Mouse (Mus musculus) brain, embryonic 18.5 days (tissue): ENCODE measurements at regions not wholly inside any gene's neighbourhood (a gene's known extent, or its start where the extent isn't known, plus 50 kb on each side); places are given as distances from the start of the nearest gene placed in this dataset.

Experiments used
- DNase-seq: peaks from one replicate; pipeline ENCODE4 v3.0.0-alpha.2; 2012; ENCODE audit warnings: low read depth, low spot score

- no peak for DNase-seq
Observed at GRCm38 (mm10) chr2:133362693-133363443, 189.1 kb upstream of the Bmp2 start.

DNA sequence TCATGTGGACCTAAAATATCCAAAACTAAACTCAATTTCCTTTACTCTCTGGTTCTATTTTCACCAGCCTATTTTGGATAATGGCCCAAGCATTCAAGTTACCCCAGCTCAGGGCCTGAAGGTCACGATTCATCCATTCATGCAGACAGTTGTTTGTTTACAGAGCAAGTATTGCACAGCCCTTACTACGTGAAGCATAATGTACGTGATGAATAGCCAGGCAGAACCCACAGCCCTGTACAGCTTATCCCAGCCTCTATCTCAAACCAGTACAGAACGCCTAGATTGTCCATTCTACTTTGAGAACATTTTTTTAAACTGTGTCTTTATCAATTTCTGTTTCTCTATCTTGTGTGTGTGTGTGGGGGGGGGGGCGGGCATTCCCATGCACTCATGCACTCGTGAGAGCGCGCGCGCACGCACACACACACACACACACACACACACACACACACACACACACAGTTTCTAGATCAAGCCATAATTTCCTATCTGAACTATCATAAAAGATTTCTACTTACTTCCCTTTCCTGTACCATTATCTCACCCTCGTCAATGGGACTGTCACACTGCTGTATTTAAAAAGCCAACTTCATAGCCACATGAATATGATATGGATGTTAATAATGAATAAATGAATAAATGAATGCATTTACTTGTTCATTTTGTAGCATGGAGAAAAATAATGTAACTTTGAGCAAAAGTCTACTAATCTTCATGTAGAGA is 180.3 kb upstream of the Bmp2 start:
- DNase-seq = no peak

GRCm38 (mm10) chr2:133373543-133373942 is 178.4 kb upstream of the Bmp2 start:
- DNase-seq = no peak

GRCm38 (mm10) chr2:133381054-133381453 is 170.9 kb upstream of the Bmp2 start:
- DNase-seq = no peak

DNA sequence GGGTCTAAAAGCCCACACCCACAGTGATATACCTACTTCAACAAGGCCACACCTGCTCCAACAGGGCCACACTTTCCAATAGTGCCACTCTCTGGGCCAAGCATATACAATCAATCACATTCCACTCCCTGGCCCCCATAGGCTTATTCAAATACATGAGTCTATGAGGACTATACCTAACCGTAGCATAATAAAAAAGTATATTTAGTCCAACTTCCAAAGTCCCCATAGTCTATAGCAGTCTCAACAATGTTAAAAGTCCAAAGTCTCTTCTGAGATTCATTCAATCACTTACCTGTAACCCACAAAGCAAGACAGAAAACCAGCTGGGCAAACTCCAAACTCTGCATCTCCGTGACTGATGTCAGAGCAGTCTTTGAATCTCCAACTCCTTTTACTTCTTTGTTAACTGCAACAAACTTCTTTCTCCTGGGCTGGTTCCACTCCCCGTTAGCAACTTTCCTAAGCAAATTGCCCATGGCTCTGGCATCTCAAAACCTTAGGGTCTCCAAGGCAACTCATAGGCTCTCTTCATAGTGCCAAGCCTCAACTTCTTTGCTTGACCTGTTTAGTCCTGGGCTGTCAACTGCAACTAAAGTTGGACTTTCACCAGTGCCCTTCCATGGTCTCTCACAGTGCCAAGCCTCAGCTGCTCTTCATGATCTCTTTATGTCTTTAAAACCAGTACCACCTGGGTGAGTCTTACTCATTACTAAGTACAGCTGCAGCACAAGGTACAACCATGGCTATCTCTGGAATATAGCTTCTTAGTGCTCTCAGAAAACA is 168.6 kb upstream of the Bmp2 start:
- DNase-seq = no peak

GRCm38 (mm10) chr2:133385297-133385696 is 166.7 kb upstream of the Bmp2 start:
- DNase-seq = no peak

- DNase-seq = no peak
Observed at GRCm38 (mm10) chr2:133387349-133387748, 164.6 kb upstream of the Bmp2 start.

- no peak for DNase-seq
Observed at GRCm38 (mm10) chr2:133392298-133392697, 159.7 kb upstream of the Bmp2 start.

DNA sequence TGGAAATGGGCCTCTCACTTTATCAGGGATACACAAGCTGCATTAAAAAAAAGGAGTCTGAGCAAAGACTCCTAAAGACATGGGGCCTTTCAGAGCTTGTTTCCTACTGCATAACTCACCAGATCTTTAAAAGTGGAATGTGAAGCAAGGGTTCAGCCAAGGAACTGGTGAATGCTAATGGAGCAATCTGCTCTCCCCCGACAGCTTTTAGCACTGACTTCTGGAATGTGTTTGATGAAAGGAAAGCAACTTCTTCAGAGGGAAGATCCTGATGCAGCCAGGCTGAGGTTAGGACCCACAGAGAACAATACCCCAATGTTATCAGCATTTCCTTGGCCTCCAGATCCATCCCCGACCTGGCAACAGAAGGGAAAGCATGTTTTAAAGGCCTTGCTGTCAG is 154.4 kb upstream of the Bmp2 start:
- DNase-seq = no peak

DNA sequence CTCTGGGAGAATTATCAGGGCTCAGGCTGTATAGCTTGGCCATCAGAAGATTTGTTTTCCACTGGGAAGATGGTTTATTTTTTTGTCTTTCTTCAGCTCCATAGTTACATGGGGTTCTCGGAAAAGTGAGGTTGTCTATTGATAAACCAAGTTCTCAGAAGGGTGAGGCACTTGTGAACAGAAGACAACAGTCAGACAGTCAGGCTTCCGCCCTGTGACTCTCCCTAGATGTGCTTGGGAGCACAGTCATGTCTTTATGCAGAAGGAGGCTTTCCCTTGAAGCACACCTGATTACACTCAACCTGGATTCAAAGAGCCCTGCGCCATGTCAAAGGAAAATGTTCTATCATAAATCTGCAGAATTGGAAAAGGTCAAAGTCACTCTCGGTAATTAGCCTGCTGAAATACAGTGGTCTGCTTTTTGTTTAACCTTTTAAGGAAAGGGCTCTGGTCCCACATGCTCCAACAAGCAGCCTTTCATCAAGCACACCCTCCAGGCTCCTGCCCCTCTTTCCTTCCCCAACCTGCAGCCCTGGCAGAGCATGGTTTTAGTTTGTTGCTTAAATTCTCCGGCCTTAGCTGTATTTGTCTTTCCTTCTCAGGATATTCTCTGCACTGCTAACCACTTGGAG is 152.8 kb upstream of the Bmp2 start:
- DNase-seq = no peak

DNA sequence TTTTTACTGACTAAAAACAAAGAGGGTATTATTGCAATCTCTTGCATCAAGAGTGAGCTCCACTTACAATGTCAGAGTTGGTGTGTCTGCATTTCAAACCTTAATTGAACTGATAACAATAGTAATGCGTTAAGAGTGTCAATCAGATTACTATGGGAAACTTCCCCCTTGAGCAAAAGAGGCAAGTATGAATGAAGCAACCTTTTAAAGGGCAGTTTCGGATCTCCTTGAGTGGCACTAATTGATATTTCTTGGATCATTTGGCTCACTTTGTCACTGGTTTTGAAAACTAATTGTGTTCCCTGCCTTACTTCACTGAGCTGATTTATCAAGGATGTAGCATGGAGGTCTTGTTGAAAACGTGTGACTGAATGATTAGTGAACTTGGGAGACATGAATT is 151.0 kb upstream of the Bmp2 start:
- DNase-seq = no peak

DNA sequence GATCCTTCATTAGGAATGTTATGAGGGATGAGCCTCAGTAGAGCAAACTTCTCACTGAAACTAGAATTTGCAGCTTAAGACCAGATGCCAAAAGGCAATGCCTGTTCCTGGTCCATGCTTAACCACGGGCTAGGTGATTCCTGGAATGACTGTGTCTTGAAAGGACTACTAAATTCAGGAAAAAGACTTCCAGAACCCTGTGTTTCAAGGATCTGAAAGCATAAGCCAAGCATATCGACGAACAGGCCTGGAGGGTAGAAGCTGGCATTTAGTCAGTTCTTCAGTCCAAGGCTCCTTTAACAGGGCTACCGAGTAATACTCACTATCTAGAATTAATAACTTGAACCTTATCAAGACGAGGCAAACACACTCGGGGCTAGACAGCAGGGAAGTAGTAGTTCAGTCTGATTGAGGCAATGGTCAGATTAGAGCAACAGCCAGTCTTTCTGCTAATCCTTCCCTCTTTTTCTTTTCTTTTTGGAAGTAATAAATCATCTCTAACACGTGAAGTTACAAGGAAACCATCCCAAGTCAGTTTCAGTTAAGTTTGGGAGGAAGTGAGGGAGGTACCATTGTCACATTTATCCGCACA is 134.9 kb upstream of the Bmp2 start:
- DNase-seq = no peak

GRCm38 (mm10) chr2:133419686-133420303 is 132.2 kb upstream of the Bmp2 start:
- DNase-seq = no peak

DNA sequence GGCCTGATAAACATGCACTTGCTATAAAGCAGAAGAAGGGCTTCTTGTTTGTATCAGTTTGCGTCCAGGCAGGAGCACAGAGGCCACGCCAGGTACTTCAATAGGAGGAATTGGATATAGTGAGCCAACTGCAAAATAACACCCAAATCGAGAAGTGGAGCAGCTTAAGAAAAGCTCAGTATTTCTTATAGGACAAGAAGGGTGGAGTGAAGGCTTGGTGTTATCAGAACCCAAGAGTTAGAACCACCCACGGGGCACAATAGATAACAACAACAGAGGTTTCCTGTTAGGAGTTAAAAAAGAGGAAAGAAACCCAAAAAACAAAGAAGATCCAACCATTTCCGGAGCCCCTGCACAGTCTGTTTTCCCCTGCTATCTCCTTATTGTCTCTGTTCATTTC is 126.4 kb upstream of the Bmp2 start:
- DNase-seq = no peak

GRCm38 (mm10) chr2:133427039-133427438 is 124.9 kb upstream of the Bmp2 start:
- DNase-seq = no peak

GRCm38 (mm10) chr2:133429369-133430062 is 122.4 kb upstream of the Bmp2 start:
- no peak for DNase-seq

DNA sequence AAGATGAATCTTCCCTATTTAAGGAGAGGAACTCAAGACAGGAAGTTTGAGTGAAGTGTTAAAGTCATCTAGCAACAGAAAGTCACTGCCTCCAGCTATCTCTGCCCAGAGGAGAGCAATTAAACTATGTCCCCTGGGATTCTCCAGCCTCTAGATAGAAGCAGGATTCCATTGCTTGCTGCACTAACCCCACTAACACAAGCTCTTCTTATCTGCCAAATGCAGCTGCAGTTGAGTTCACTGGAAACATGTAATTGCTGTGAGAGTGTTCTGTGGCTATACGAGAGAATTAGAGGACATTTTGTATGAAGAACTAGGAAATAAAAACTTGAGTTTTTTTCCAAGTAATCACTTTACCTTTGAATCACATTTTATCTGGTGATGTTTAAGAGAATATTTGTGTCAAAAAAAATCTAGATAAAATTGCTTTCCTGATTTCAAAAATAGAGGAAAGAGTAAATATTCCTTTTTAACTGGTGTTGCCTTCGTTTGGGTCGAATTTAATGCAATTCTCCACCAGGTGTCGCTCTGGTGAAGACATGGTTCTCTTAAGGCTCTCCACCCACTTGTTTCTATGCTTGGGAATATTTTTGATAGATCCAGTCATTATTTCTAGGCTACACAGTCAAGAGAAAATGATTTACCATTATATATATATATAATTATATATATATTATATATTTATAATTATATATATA is 121.1 kb upstream of the Bmp2 start:
- DNase-seq = no peak

- DNase-seq = no peak
Observed at GRCm38 (mm10) chr2:133432141-133432813, 119.7 kb upstream of the Bmp2 start.
